8 mouse cellular contexts compared by ENCODE assay signal in genomic region chrX:72824776-72825588, GRCm38 (mm10). TPM values are rescaled to one million over a fixed set of nuclear protein-coding genes. Genes with fewer than 3 reads are reported as not detected.
DNase-seq lines count a peak whose midpoint lies in the region; ATAC-seq lines count a peak whose summit lies in the region.

Gabrq (plus strand) TSS chrX:72825178.

- peak within 1 kb of the TSS; percentile 38 for H3K4me3 ChIP-seq in stomach, embryonic 16.5 days (replicated peaks; ENCODE audit: low read length)

- peak; percentile 2 to 4 for DNase-seq in gastrocnemius, adult 8-10 months (ENCODE audit: low spot score in 2 of 2)
- DNase-seq in gastrocnemius, postnatal 25 days: no peak
- peak; percentile 13 to 25 for DNase-seq in adrenal gland, postnatal 36 days
- DNase-seq in gastrocnemius, postnatal 14 days: peak; percentile 6
- DNase-seq in kidney, postnatal 14 days: peak; percentile 41
- peak; percentile 27 to 43 for DNase-seq in lung, postnatal 4 days
- no peak for DNase-seq in spleen, adult 12 weeks (ENCODE audit: low spot score)

- peak; percentile 75; the same call in 1 of the 2 replicates for ATAC-seq in stomach, embryonic 16.5 days (ENCODE audit: insufficient read depth, low FRiP score)

- 21% methylated on average over 43 of the region's 43 CpGs for WGBS in stomach, embryonic 16.5 days

- H3K27me3 ChIP-seq in stomach, embryonic 16.5 days (ENCODE audit: control insufficient read depth, insufficient read depth, low read length): peaks cover 9% of the 10 kb centered on the region; the same call in 1 of the 2 replicates

- no peaks in the 10 kb centered on the region for H3K36me3 ChIP-seq in stomach, embryonic 16.5 days (ENCODE audit: control insufficient read depth, insufficient read depth, low read length)

- H3K9ac ChIP-seq in stomach, embryonic 16.5 days (ENCODE audit: low read length): no peak within 1 kb of the TSS

- intact Hi-C loops in gastrocnemius, postnatal 14 days (cut with DNase I; ENCODE audit: low total_unique reads): no loop called here

- H3K4me2 ChIP-seq in stomach, embryonic 16.5 days (ENCODE audit: low read depth, low read length): peak within 1 kb of the TSS; percentile 52

- H3K27ac ChIP-seq in stomach, embryonic 16.5 days (ENCODE audit: low read length): no peak within 1 kb of the TSS

- no peaks in the 10 kb centered on the region for H3K9me3 ChIP-seq in stomach, embryonic 16.5 days (replicated peaks; ENCODE audit: control insufficient read depth, low read length)

- no peaks in the 10 kb centered on the region for H3K4me1 ChIP-seq in stomach, embryonic 16.5 days (ENCODE audit: control insufficient read depth, insufficient read depth, low read length)

RNA-seq across cellular contexts. Expression of gene Gabrq, which starts in this region (rescaled TPM):
- total RNA-seq in gastrocnemius, adult 8-10 months (2022): not detected
- not detected for total RNA-seq in gastrocnemius, postnatal 25 days (2021)
- under 1 TPM in 1 of 2 experiments, not detected in 1; 0.07 TPM for total RNA-seq in adrenal gland, postnatal 36 days (2021)
- total RNA-seq in gastrocnemius, postnatal 14 days (2021): under 1 TPM; 0.04 to 0.12 TPM
- polyA plus RNA-seq in stomach, embryonic 16.5 days (2015; fragmentation: Nextera tagmentation; extraction: Ambion mirVana): 0.57 and 0.76 TPM in 2 replicates

Comparison
In these comparisons a context has a peak if more than half of its experiments do, and no peak if none do; other contexts are left out.
1. Peak in DNase-seq in gastrocnemius, adult 8-10 months; RNA of the gene not detected or under 1 TPM.
2. Peak in DNase-seq in adrenal gland, postnatal 36 days; RNA of the gene not detected or under 1 TPM.
3. Peak in DNase-seq in gastrocnemius, postnatal 14 days; RNA of the gene not detected or under 1 TPM.
4. Peak in ATAC-seq, H3K4me3 ChIP-seq and H3K4me2 ChIP-seq in stomach, embryonic 16.5 days; RNA of the gene not detected or under 1 TPM.
5. DNase-seq: peak in kidney, postnatal 14 days (single experiment) and lung, postnatal 4 days (2 of 2); none in gastrocnemius, postnatal 25 days (single experiment) and spleen, adult 12 weeks (single experiment).